Mouse (Mus musculus): ENCODE data around the gene Hist1h4m. TPM values are rescaled to one million over a fixed set of nuclear protein-coding genes. Genes with fewer than 3 reads are reported as not detected.
"Not testable (repeated sequence)": the region's sequence is repeated elsewhere in the genome, so short reads cannot be mapped to it uniquely, and the experiment has no call there.

Gene Hist1h4m
- polyA plus RNA-seq, 1 experiment, result not detected

- Histone ChIP-seq H3K4me3 (no peak overlapping the region), H3K4me2 (ENCODE audit: low read depth) (peak overlapping the region; percentile 72)
- TF ChIP-seq SRF (IDR thresholded peaks at IDR 0.05; ENCODE audit: control insufficient read depth, insufficient read length, low read depth) (no peak), MYOD1 (IDR thresholded peaks at IDR 0.05; ENCODE audit: control insufficient read depth in 1 of 3, insufficient read length in 2 of 3, low read depth in 2 of 3) (no peak), USF1 (IDR thresholded peaks at IDR 0.05; ENCODE audit: low read depth) (no peak), CEBPB (IDR thresholded peaks at IDR 0.05; ENCODE audit: insufficient read depth, poor library complexity, severe bottlenecking) (no peak), MYOG (IDR thresholded peaks at IDR 0.05; ENCODE audit: control insufficient read depth in 1 of 3, insufficient read depth in 1 of 3, insufficient read length in 2 of 3, low read depth in 2 of 3) (no peak), TCF12 (IDR thresholded peaks at IDR 0.05; ENCODE audit: insufficient read depth, poor library complexity, severe bottlenecking) (no peak), POLR2A (IDR thresholded peaks at IDR 0.05; ENCODE audit: insufficient read length, low read depth) (no peak), E2F4 (IDR thresholded peaks at IDR 0.05; ENCODE audit: insufficient read depth) (no peak), TCF3 (IDR thresholded peaks at IDR 0.05; ENCODE audit: insufficient read length, low read depth) (no peak), REST (IDR thresholded peaks at IDR 0.05; ENCODE audit: insufficient read depth, insufficient read length) (no peak), MAX (IDR thresholded peaks at IDR 0.05; ENCODE audit: low read depth) (no peak), POLR2AphosphoS2 (IDR thresholded peaks at IDR 0.05; ENCODE audit: insufficient read length, low read depth) (no peak)
Measured at GRCm38 (mm10) chr13:21781639-21782038, 29.9 kb upstream of the Hist1h4m start.

GRCm38 (mm10) chr13:21782361-21783254 lies 28.9 kb upstream of the Hist1h4m start:
- Histone ChIP-seq H3K4me2 (ENCODE audit: low read depth) (peak overlapping the region; percentile 72), H3K4me3 (peak overlapping the region; percentile 18)
- not testable (repeated sequence) for H3K79me2 ChIP-seq (ENCODE audit: control insufficient read depth, insufficient read depth); H3K27me3 ChIP-seq (ENCODE audit: control insufficient read depth, insufficient read depth, insufficient read length); H3ac ChIP-seq (ENCODE audit: control insufficient read depth, insufficient read length); H3K36me3 ChIP-seq (ENCODE audit: control insufficient read depth, insufficient read depth)
- TF ChIP-seq POLR2AphosphoS2 (IDR thresholded peaks at IDR 0.05; ENCODE audit: insufficient read length, low read depth) (peak; percentile 93), POLR2A (IDR thresholded peaks at IDR 0.05; ENCODE audit: insufficient read length, low read depth) (peak; percentile 85), SRF (IDR thresholded peaks at IDR 0.05; ENCODE audit: control insufficient read depth, insufficient read length, low read depth) (peak; percentile 85)

More at GRCm38 (mm10) chr13:21781639-21782038, 29.9 kb upstream of the Hist1h4m start:
- Histone ChIP-seq H3K36me3 (ENCODE audit: control insufficient read depth, insufficient read depth) (no peaks in the 10 kb centered on the region), H3K27me3 (ENCODE audit: control insufficient read depth, insufficient read depth, insufficient read length) (no peaks in the 10 kb centered on the region), H3K79me2 (ENCODE audit: control insufficient read depth, insufficient read depth) (no peaks in the 10 kb centered on the region), H3ac (ENCODE audit: control insufficient read depth, insufficient read length) (no peak overlapping the region)

GRCm38 (mm10) chr13:21783255-21783617 lies 28.3 kb upstream of the Hist1h4m start, which contains the start of gene Hist1h3i:
Gene Hist1h3i, minus strand, starts transcription at chr13:21783370.
- Histone ChIP-seq H3K4me2 (ENCODE audit: low read depth) (peak within 1 kb of the TSS; percentile 85), H3K27me3 (ENCODE audit: control insufficient read depth, insufficient read depth, insufficient read length) (no peaks in the 10 kb centered on the region), H3K36me3 (ENCODE audit: control insufficient read depth, insufficient read depth) (no peaks in the 10 kb centered on the region), H3ac (ENCODE audit: control insufficient read depth, insufficient read length) (no peak within 1 kb of the TSS), H3K79me2 (ENCODE audit: control insufficient read depth, insufficient read depth) (no peaks in the 10 kb centered on the region), H3K4me3 (peak within 1 kb of the TSS; percentile 18)
- TF ChIP-seq POLR2AphosphoS2 (IDR thresholded peaks at IDR 0.05; ENCODE audit: insufficient read length, low read depth) (no peak), POLR2A (IDR thresholded peaks at IDR 0.05; ENCODE audit: insufficient read length, low read depth) (peak; percentile 54)

- H3ac ChIP-seq (ENCODE audit: control insufficient read depth, insufficient read length), result no peak overlapping the region
- TF ChIP-seq CEBPB (IDR thresholded peaks at IDR 0.05; ENCODE audit: insufficient read depth, poor library complexity, severe bottlenecking) (0 out of 2 replicates have a peak, but pooled peaks have one; percentile 5), E2F4 (IDR thresholded peaks at IDR 0.05; ENCODE audit: insufficient read depth) (no peak), REST (IDR thresholded peaks at IDR 0.05; ENCODE audit: insufficient read depth, insufficient read length) (no peak), POLR2A (IDR thresholded peaks at IDR 0.05; ENCODE audit: insufficient read length, low read depth) (no peak), MAX (IDR thresholded peaks at IDR 0.05; ENCODE audit: low read depth) (no peak)
- H3K36me3 ChIP-seq (ENCODE audit: control insufficient read depth, insufficient read depth), result no peaks in the 10 kb centered on the region
- no peaks in the 10 kb centered on the region for H3K27me3 ChIP-seq (ENCODE audit: control insufficient read depth, insufficient read depth, insufficient read length)
- H3K4me3 ChIP-seq, result peak overlapping the region; percentile 18
- no peaks in the 10 kb centered on the region for H3K79me2 ChIP-seq (ENCODE audit: control insufficient read depth, insufficient read depth)
- H3K4me2 ChIP-seq (ENCODE audit: low read depth), result peak overlapping the region; percentile 85
Measured at GRCm38 (mm10) chr13:21783734-21784161, 27.8 kb upstream of the Hist1h4m start.

GRCm38 (mm10) chr13:21784311-21784710 lies 27.2 kb upstream of the Hist1h4m start:
- H3K79me2 ChIP-seq (ENCODE audit: control insufficient read depth, insufficient read depth), result no peaks in the 10 kb centered on the region
- TF ChIP-seq SRF (IDR thresholded peaks at IDR 0.05; ENCODE audit: control insufficient read depth, insufficient read length, low read depth) (no peak), POLR2AphosphoS2 (IDR thresholded peaks at IDR 0.05; ENCODE audit: insufficient read length, low read depth) (no peak), E2F4 (IDR thresholded peaks at IDR 0.05; ENCODE audit: insufficient read depth) (no peak), REST (IDR thresholded peaks at IDR 0.05; ENCODE audit: insufficient read depth, insufficient read length) (no peak), MYOD1 (IDR thresholded peaks at IDR 0.05; ENCODE audit: control insufficient read depth in 1 of 3, insufficient read length in 2 of 3, low read depth in 2 of 3) (no peak), MYOG (IDR thresholded peaks at IDR 0.05; ENCODE audit: control insufficient read depth in 1 of 3, insufficient read depth in 1 of 3, insufficient read length in 2 of 3, low read depth in 2 of 3) (no peak), TCF3 (IDR thresholded peaks at IDR 0.05; ENCODE audit: insufficient read length, low read depth) (no peak), USF1 (IDR thresholded peaks at IDR 0.05; ENCODE audit: low read depth) (no peak), TCF12 (IDR thresholded peaks at IDR 0.05; ENCODE audit: insufficient read depth, poor library complexity, severe bottlenecking) (no peak), CEBPB (IDR thresholded peaks at IDR 0.05; ENCODE audit: insufficient read depth, poor library complexity, severe bottlenecking) (no peak), MAX (IDR thresholded peaks at IDR 0.05; ENCODE audit: low read depth) (no peak), POLR2A (IDR thresholded peaks at IDR 0.05; ENCODE audit: insufficient read length, low read depth) (no peak)
- no peak overlapping the region for H3ac ChIP-seq (ENCODE audit: control insufficient read depth, insufficient read length)
- no peaks in the 10 kb centered on the region for H3K36me3 ChIP-seq (ENCODE audit: control insufficient read depth, insufficient read depth)
- H3K4me2 ChIP-seq (ENCODE audit: low read depth), result peak overlapping the region; percentile 85
- H3K27me3 ChIP-seq (ENCODE audit: control insufficient read depth, insufficient read depth, insufficient read length), result no peaks in the 10 kb centered on the region
- H3K4me3 ChIP-seq, result peak overlapping the region; percentile 18
